Mouse (Mus musculus) heart, adult 2 months (tissue): ENCODE measurements at regions not wholly inside any gene's neighbourhood (a gene's known extent, or its start where the extent isn't known, plus 50 kb on each side); places are given as distances from the start of the nearest gene placed in this dataset.

Experiments used
- CTCF ChIP-seq: fragments of 200-600 bp; IDR thresholded peaks from 2 replicates; pipeline ENCODE4 v1.8.1; 2022; ENCODE audit warnings: antibody characterized with exemption, mild to moderate bottlenecking, moderate library complexity
- EP300 ChIP-seq: fragments of 200-500 bp; IDR thresholded peaks from 2 replicates; pipeline ENCODE4 v1.6.1; 2011; ENCODE audit warnings: low read depth, low read length, control low read depth; ENCODE audit not compliant: insufficient read depth
- POLR2A ChIP-seq: fragments of 200-500 bp; IDR thresholded peaks from 2 replicates; pipeline ENCODE4 v1.6.1; 2011; ENCODE audit warnings: mild to moderate bottlenecking, low read depth, low read length, control low read depth; ENCODE audit not compliant: insufficient read depth

GRCm38 (mm10) chr11:7828001-7828400, 614.3 kb upstream of the Igfbp3 start:
- TF ChIP-seq POLR2A (no peak), EP300 (no peak), CTCF (no peak)
